Mouse (Mus musculus) hindbrain, embryonic 10.5 days (tissue): ENCODE data around the gene Nsf. TPM values are rescaled to one million over a fixed set of nuclear protein-coding genes. Genes with fewer than 3 reads are reported as not detected.

Experiments used
- DNase-seq: peaks from one replicate; pipeline ENCODE4 v3.0.0-alpha.2; 2017; ENCODE audit warnings: low spot score
- H3K27ac ChIP-seq: fragments of 300-500 bp; sonication (generic); 2 replicates; pipeline ENCODE4 v1.5.1; 2016; ENCODE audit warnings: mild to moderate bottlenecking, moderate library complexity
- H3K27me3 ChIP-seq: fragments of 300-500 bp; sonication (generic); 2 replicates; pipeline ENCODE4 v1.6.1; 2016; ENCODE audit warnings: mild to moderate bottlenecking; ENCODE audit not compliant: poor library complexity, insufficient read depth, severe bottlenecking
- H3K36me3 ChIP-seq: fragments of 300-500 bp; sonication (generic); 2 replicates; pipeline ENCODE4 v1.6.1; 2016; ENCODE audit warnings: mild to moderate bottlenecking, moderate library complexity
- H3K4me1 ChIP-seq: fragments of 300-500 bp; sonication (generic); replicated peaks from 2 replicates; pipeline ENCODE4 v1.6.1; 2016; ENCODE audit warnings: mild to moderate bottlenecking
- H3K4me3 ChIP-seq: fragments of 300-500 bp; sonication (generic); 2 replicates; pipeline ENCODE4 v1.5.1; 2016; ENCODE audit warnings: mild to moderate bottlenecking, moderate library complexity
- H3K9me3 ChIP-seq: fragments of 300-500 bp; sonication (generic); 2 replicates; pipeline ENCODE4 v1.6.1; 2016; ENCODE audit warnings: mild to moderate bottlenecking, moderate library complexity
- WGBS: fragments of 180-500 bp; shearing (Covaris S2); methylation state at CpG from one replicate; pipeline ENCODE4 v1.1.7; 2016; 5-methylcytosine and 5-hydroxymethylcytosine counted together
- polyA plus RNA-seq: library from polyadenylated mRNA; unstranded; fragments of >200 nt; fragmentation: Nextera tagmentation; extraction: Ambion mirVana; gene quantifications from 2 replicates; pipeline ENCODE4 v1.2.1, GENCODE M21; 2016

The Nsf gene
- polyA plus RNA-seq, 1 experiment from 2014 or later: 53.1 TPM

GRCm38 (mm10) chr11:103878441-103878840 is 75.4 kb downstream of the Nsf start:
- no peak overlapping the region for H3K4me3 ChIP-seq
- DNase-seq: no peak
- peaks cover 5% of the 10 kb centered on the region; the same call in 1 of the 2 replicates for H3K9me3 ChIP-seq
- H3K4me1 ChIP-seq: no peaks in the 10 kb centered on the region
- WGBS: 87% methylated on average over 6 of the region's 6 CpGs
- H3K36me3 ChIP-seq: peaks cover 50% of the 10 kb centered on the region
- H3K27me3 ChIP-seq: no peaks in the 10 kb centered on the region
- no peak overlapping the region for H3K27ac ChIP-seq

- H3K36me3 ChIP-seq: peaks cover 44% of the 10 kb centered on the region
- H3K4me3 ChIP-seq: no peak overlapping the region
- peaks cover 11% of the 10 kb centered on the region for H3K4me1 ChIP-seq
- no peak overlapping the region for H3K27ac ChIP-seq
- WGBS: 86% methylated on average over 9 of the region's 9 CpGs
- H3K27me3 ChIP-seq: no peaks in the 10 kb centered on the region
- DNase-seq: no peak
- H3K9me3 ChIP-seq: peaks cover 5% of the 10 kb centered on the region; the same call in 1 of the 2 replicates
Observed at GRCm38 (mm10) chr11:103870352-103870751, 83.5 kb downstream of the Nsf start.

- H3K27ac ChIP-seq: no peak overlapping the region
- 55% methylated on average over 5 of the region's 5 CpGs for WGBS
- no peak for DNase-seq
- no peak overlapping the region for H3K4me3 ChIP-seq
- H3K9me3 ChIP-seq: no peaks in the 10 kb centered on the region
- H3K27me3 ChIP-seq: no peaks in the 10 kb centered on the region
- H3K36me3 ChIP-seq: peaks cover 36% of the 10 kb centered on the region
- H3K4me1 ChIP-seq: peaks cover 11% of the 10 kb centered on the region
Observed at GRCm38 (mm10) chr11:103867702-103868101, 86.2 kb downstream of the Nsf start.

DNA sequence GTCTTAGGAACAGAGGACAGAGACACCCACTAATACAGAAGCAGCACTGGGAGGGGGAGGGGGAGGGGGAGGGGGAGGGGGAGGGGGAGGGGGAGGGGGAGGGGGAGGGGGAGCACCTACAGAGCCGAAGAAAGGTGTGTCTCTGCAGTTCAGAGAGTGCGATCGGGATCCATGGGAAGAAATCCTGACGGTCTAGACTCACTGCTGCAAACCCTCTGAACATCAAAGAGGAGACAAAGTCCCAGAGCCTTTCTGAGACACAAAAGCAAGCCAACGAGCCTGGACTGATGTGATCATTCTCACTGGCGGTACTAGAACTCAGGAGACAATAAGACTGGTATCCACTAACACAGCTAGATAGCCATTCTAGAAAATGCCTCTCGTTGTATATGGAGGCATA is 88.5 kb downstream of the Nsf start:
- Histone ChIP-seq H3K27me3 (no peaks in the 10 kb centered on the region), H3K27ac (no peak overlapping the region), H3K36me3 (peaks cover 37% of the 10 kb centered on the region), H3K4me3 (no peak overlapping the region), H3K4me1 (peaks cover 11% of the 10 kb centered on the region), H3K9me3 (no peaks in the 10 kb centered on the region)
- no peak for DNase-seq
- 66% methylated on average over 7 of the region's 7 CpGs for WGBS

DNA sequence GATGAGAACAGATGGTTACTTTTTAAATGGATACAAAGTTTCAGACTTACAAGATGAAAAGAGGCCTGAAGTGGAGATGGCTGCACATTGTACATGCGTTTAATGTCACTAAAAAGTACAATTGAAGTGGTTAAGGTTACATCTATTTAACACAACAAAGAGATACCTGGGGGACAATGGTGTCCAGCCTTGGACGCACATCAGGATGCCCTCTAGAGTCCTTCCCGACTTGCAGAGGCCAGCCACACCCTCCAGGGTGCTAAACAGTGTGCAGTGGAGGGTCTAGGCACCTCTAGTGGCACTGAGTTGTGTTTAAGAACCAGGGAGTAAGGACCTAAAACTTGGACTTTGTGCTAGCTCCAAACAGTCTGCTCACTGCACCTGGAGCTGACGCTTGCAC is 89.4 kb downstream of the Nsf start:
- WGBS: 86% methylated on average over 4 of the region's 4 CpGs
- Histone ChIP-seq H3K27me3 (no peaks in the 10 kb centered on the region), H3K36me3 (peaks cover 40% of the 10 kb centered on the region)

GRCm38 (mm10) chr11:103862951-103863350 is 90.9 kb downstream of the Nsf start:
- Histone ChIP-seq H3K27me3 (no peaks in the 10 kb centered on the region), H3K27ac (no peak overlapping the region), H3K9me3 (no peaks in the 10 kb centered on the region), H3K4me1 (0 out of 2 replicates have a peak, but pooled peaks cover 3% of the 10 kb centered on the region), H3K4me3 (no peak overlapping the region), H3K36me3 (peaks cover 50% of the 10 kb centered on the region)
- whole genome bisulfite sequencing: 84% methylated on average over 8 of the region's 8 CpGs
- DNase-seq: no peak

More for the DNA sequence above, 89.4 kb downstream of the Nsf start:
- H3K27ac ChIP-seq: no peak overlapping the region
- DNase-seq: no peak
- H3K4me1 ChIP-seq: peaks cover 8% of the 10 kb centered on the region
- no peaks in the 10 kb centered on the region for H3K9me3 ChIP-seq
- H3K4me3 ChIP-seq: no peak overlapping the region

GRCm38 (mm10) chr11:103859933-103860610 is 93.8 kb downstream of the Nsf start:
- no peak overlapping the region for H3K27ac ChIP-seq
- peaks cover 60% of the 10 kb centered on the region for H3K36me3 ChIP-seq
- no peak overlapping the region for H3K4me3 ChIP-seq
- H3K4me1 ChIP-seq: no peaks in the 10 kb centered on the region
- no peaks in the 10 kb centered on the region for H3K9me3 ChIP-seq
- no peak for DNase-seq
- WGBS: 81% methylated on average over 4 of the region's 4 CpGs
- no peaks in the 10 kb centered on the region for H3K27me3 ChIP-seq

DNA sequence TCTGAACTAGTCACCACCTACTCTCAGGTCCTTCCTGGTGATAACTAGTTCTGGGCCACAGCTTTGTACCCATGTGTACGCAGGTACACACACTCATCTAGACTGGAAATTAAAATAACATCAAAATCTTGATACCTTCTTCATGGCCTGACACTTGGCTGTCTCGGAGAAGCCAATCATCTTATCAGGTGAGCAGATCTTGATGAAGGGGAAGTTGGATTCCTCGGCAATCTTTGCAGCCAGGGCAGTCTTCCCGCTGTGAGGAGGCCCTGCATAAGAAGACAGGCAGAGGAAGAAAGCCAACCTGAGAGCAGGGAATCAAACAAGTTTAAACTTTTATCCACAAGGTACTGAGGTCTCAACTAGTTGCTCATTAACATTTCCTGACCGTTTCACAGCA is 95.1 kb downstream of the Nsf start:
- no peaks in the 10 kb centered on the region for H3K27me3 ChIP-seq
- peaks cover 56% of the 10 kb centered on the region for H3K36me3 ChIP-seq
- H3K27ac ChIP-seq: no peak overlapping the region
- WGBS: 68% methylated on average over 5 of the region's 5 CpGs
- no peak for DNase-seq
- peaks cover 8% of the 10 kb centered on the region for H3K4me1 ChIP-seq
- H3K9me3 ChIP-seq: no peaks in the 10 kb centered on the region
- no peak overlapping the region for H3K4me3 ChIP-seq

- no peaks in the 10 kb centered on the region for H3K27me3 ChIP-seq
- H3K36me3 ChIP-seq: peaks cover 54% of the 10 kb centered on the region
- H3K4me1 ChIP-seq: peaks cover 22% of the 10 kb centered on the region
- DNase-seq: no peak
- 93% methylated on average over 7 of the region's 7 CpGs for WGBS
- H3K9me3 ChIP-seq: no peaks in the 10 kb centered on the region
- no peak overlapping the region for H3K27ac ChIP-seq
- no peak overlapping the region for H3K4me3 ChIP-seq
Observed at GRCm38 (mm10) chr11:103856641-103857040, 97.2 kb downstream of the Nsf start.

- H3K4me3 ChIP-seq: no peak overlapping the region
- H3K9me3 ChIP-seq: no peaks in the 10 kb centered on the region
- DNase-seq: no peak
- peaks cover 36% of the 10 kb centered on the region for H3K36me3 ChIP-seq
- no peaks in the 10 kb centered on the region for H3K27me3 ChIP-seq
- peaks cover 22% of the 10 kb centered on the region for H3K4me1 ChIP-seq
- H3K27ac ChIP-seq: no peak overlapping the region
- WGBS: 47% methylated on average over 9 of the region's 9 CpGs
Observed at GRCm38 (mm10) chr11:103854294-103854693, 99.6 kb downstream of the Nsf start.

- no peak overlapping the region for H3K4me3 ChIP-seq
- no peak for DNase-seq
- peaks cover 22% of the 10 kb centered on the region for H3K4me1 ChIP-seq
- 32% methylated on average over 10 of the region's 10 CpGs for WGBS
- H3K27ac ChIP-seq: peak overlapping the region; percentile 30; the same call in 1 of the 2 replicates
- no peaks in the 10 kb centered on the region for H3K27me3 ChIP-seq
- H3K9me3 ChIP-seq: no peaks in the 10 kb centered on the region
- H3K36me3 ChIP-seq: peaks cover 34% of the 10 kb centered on the region
Observed at GRCm38 (mm10) chr11:103853284-103853920, 100.5 kb downstream of the Nsf start.

GRCm38 (mm10) chr11:103852590-103853283 is 101.1 kb downstream of the Nsf start:
- H3K4me3 ChIP-seq: no peak overlapping the region
- 79% methylated on average over 16 of the region's 16 CpGs for WGBS
- no peaks in the 10 kb centered on the region for H3K9me3 ChIP-seq
- H3K27me3 ChIP-seq: no peaks in the 10 kb centered on the region
- peaks cover 34% of the 10 kb centered on the region for H3K36me3 ChIP-seq
- peaks cover 22% of the 10 kb centered on the region for H3K4me1 ChIP-seq
- no peak for DNase-seq
- no peak overlapping the region; the same call in none of the 2 replicates for H3K27ac ChIP-seq

DNA sequence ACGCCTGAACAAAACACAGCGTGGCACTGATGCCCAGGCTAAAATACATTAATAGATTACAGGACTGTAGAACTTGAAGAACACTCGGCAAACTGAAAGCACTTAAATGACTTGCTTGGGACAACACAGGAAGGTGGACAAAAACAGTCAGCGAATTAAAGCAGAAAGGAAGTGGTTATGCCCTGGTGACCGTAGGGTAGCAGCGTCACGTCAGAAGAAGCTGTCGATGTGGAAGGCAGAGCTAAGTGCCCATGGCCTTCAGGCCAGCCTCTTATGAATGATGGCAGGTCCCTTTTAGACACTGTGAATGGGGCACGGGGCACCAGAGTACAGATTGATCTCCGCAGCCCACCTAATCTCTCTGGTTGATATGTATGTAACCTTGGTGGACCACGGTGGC is 105.6 kb downstream of the Nsf start:
- WGBS: 92% methylated on average over 11 of the region's 11 CpGs
- peaks cover 10% of the 10 kb centered on the region for H3K4me1 ChIP-seq
- H3K27ac ChIP-seq: no peak overlapping the region
- H3K4me3 ChIP-seq: no peak overlapping the region
- H3K27me3 ChIP-seq: no peaks in the 10 kb centered on the region
- H3K9me3 ChIP-seq: no peaks in the 10 kb centered on the region
- DNase-seq: no peak
- H3K36me3 ChIP-seq: peaks cover 50% of the 10 kb centered on the region
